Mouse (Mus musculus): ENCODE measurements around the gene Med15. TPM values are rescaled to one million over a fixed set of nuclear protein-coding genes. Genes with fewer than 3 reads are reported as not detected.

Med15 gene
- polyA plus RNA-seq, 1 experiment = 194 TPM

GRCm38 (mm10) chr16:17722461-17723324 lies 10.0 kb downstream of the Med15 start:
- Histone ChIP-seq H3K4me3 (ENCODE audit: low read depth, low read length) (peak overlapping the region; percentile 71), H3K4me1 (ENCODE audit: control insufficient read depth, insufficient read depth, insufficient read length, low read length) (peaks cover 7% of the 10 kb centered on the region), H3K36me3 (ENCODE audit: control insufficient read depth, insufficient read depth, low read length) (peaks cover 1% of the 10 kb centered on the region; the same call in 1 of the 2 replicates), H3K27ac (ENCODE audit: insufficient read depth, low read depth, low read length) (peak overlapping the region; percentile 80), H3K27me3 (ENCODE audit: control insufficient read depth, insufficient read depth, low read length) (no peaks in the 10 kb centered on the region)
- 1% methylated on average over 44 of the region's 44 CpGs for WGBS
- TF ChIP-seq CTCF (IDR thresholded peaks at IDR 0.05; ENCODE audit: extremely low read depth, insufficient read length, insufficient replicate concordance, low read depth, low read length) (peak; percentile 39; the same call in 1 of the 2 replicates), POLR2A (IDR thresholded peaks at IDR 0.05; ENCODE audit: low read depth, low read length) (peak; percentile 85)

- no peak for TF ChIP-seq POLR2A (IDR thresholded peaks at IDR 0.05; ENCODE audit: low read depth, low read length)
- TF ChIP-seq CTCF (IDR thresholded peaks at IDR 0.05; ENCODE audit: extremely low read depth, insufficient read length, insufficient replicate concordance, low read depth, low read length) = no peak
- Histone ChIP-seq H3K27ac (ENCODE audit: insufficient read depth, low read depth, low read length) (peak overlapping the region; percentile 80), H3K4me3 (ENCODE audit: low read depth, low read length) (peak overlapping the region; percentile 71), H3K27me3 (ENCODE audit: control insufficient read depth, insufficient read depth, low read length) (no peaks in the 10 kb centered on the region), H3K4me1 (ENCODE audit: control insufficient read depth, insufficient read depth, insufficient read length, low read length) (peaks cover 7% of the 10 kb centered on the region), H3K36me3 (ENCODE audit: control insufficient read depth, insufficient read depth, low read length) (peaks cover 1% of the 10 kb centered on the region; the same call in 1 of the 2 replicates)
- WGBS = under 1% methylated on average over 10 of the region's 10 CpGs
Observed at GRCm38 (mm10) chr16:17721822-17722460, 10.8 kb downstream of the Med15 start.

GRCm38 (mm10) chr16:17721114-17721808 lies 11.4 kb downstream of the Med15 start:
- Histone ChIP-seq H3K36me3 (ENCODE audit: control insufficient read depth, insufficient read depth, low read length) (peaks cover 1% of the 10 kb centered on the region; the same call in 1 of the 2 replicates), H3K4me3 (ENCODE audit: low read depth, low read length) (peak overlapping the region; percentile 71)

GRCm38 (mm10) chr16:17717791-17718190 lies 14.9 kb downstream of the Med15 start:
- WGBS = 97% methylated on average over 1 of the region's 1 CpGs
- Histone ChIP-seq H3K36me3 (ENCODE audit: control insufficient read depth, insufficient read depth, low read length) (peaks cover 1% of the 10 kb centered on the region; the same call in 1 of the 2 replicates), H3K27ac (ENCODE audit: insufficient read depth, low read depth, low read length) (no peak overlapping the region), H3K27me3 (ENCODE audit: control insufficient read depth, insufficient read depth, low read length) (no peaks in the 10 kb centered on the region), H3K4me3 (ENCODE audit: low read depth, low read length) (no peak overlapping the region), H3K4me1 (ENCODE audit: control insufficient read depth, insufficient read depth, insufficient read length, low read length) (peaks cover 7% of the 10 kb centered on the region)
- no peak for TF ChIP-seq POLR2A (IDR thresholded peaks at IDR 0.05; ENCODE audit: low read depth, low read length)
- TF ChIP-seq CTCF (IDR thresholded peaks at IDR 0.05; ENCODE audit: extremely low read depth, insufficient read length, insufficient replicate concordance, low read depth, low read length) = no peak

More at GRCm38 (mm10) chr16:17721114-17721808, 11.4 kb downstream of the Med15 start:
- no peak overlapping the region for H3K27ac ChIP-seq (ENCODE audit: insufficient read depth, low read depth, low read length)
- no peak for TF ChIP-seq POLR2A (IDR thresholded peaks at IDR 0.05; ENCODE audit: low read depth, low read length)
- no peak for TF ChIP-seq CTCF (IDR thresholded peaks at IDR 0.05; ENCODE audit: extremely low read depth, insufficient read length, insufficient replicate concordance, low read depth, low read length)
- WGBS = 36% methylated on average over 9 of the region's 9 CpGs
- peaks cover 7% of the 10 kb centered on the region for H3K4me1 ChIP-seq (ENCODE audit: control insufficient read depth, insufficient read depth, insufficient read length, low read length)
- H3K27me3 ChIP-seq (ENCODE audit: control insufficient read depth, insufficient read depth, low read length) = no peaks in the 10 kb centered on the region

GRCm38 (mm10) chr16:17707541-17707940 lies 25.1 kb downstream of the Med15 start:
- 97% methylated on average over 1 of the region's 1 CpGs for WGBS
- no peaks in the 10 kb centered on the region for H3K4me1 ChIP-seq (ENCODE audit: control insufficient read depth, insufficient read depth, insufficient read length, low read length)
- H3K4me3 ChIP-seq (ENCODE audit: low read depth, low read length) = no peak overlapping the region
- no peak overlapping the region for H3K27ac ChIP-seq (ENCODE audit: insufficient read depth, low read depth, low read length)
- TF ChIP-seq CTCF (IDR thresholded peaks at IDR 0.05; ENCODE audit: extremely low read depth, insufficient read length, insufficient replicate concordance, low read depth, low read length) (no peak), POLR2A (IDR thresholded peaks at IDR 0.05; ENCODE audit: low read depth, low read length) (no peak)
- H3K36me3 ChIP-seq (ENCODE audit: control insufficient read depth, insufficient read depth, low read length) = peaks cover 19% of the 10 kb centered on the region
- H3K27me3 ChIP-seq (ENCODE audit: control insufficient read depth, insufficient read depth, low read length) = no peaks in the 10 kb centered on the region

- H3K36me3 ChIP-seq (ENCODE audit: control insufficient read depth, insufficient read depth, low read length) = peaks cover 28% of the 10 kb centered on the region
- no peaks in the 10 kb centered on the region for H3K27me3 ChIP-seq (ENCODE audit: control insufficient read depth, insufficient read depth, low read length)
- TF ChIP-seq POLR2A (IDR thresholded peaks at IDR 0.05; ENCODE audit: low read depth, low read length) (no peak), CTCF (IDR thresholded peaks at IDR 0.05; ENCODE audit: extremely low read depth, insufficient read length, insufficient replicate concordance, low read depth, low read length) (no peak)
- H3K27ac ChIP-seq (ENCODE audit: insufficient read depth, low read depth, low read length) = 0 out of 2 replicates have a peak overlapping the region, but pooled peaks have one; percentile 1
- peaks cover 12% of the 10 kb centered on the region; the same call in 1 of the 2 replicates for H3K4me1 ChIP-seq (ENCODE audit: control insufficient read depth, insufficient read depth, insufficient read length, low read length)
- no peak overlapping the region for H3K4me3 ChIP-seq (ENCODE audit: low read depth, low read length)
- 37% methylated on average over 2 of the region's 2 CpGs for WGBS
Observed at GRCm38 (mm10) chr16:17701043-17701405, 31.7 kb downstream of the Med15 start.
